Mouse (Mus musculus): ENCODE data around the gene Myt1l.

Myt1l gene

GRCm38 (mm10) chr12:29809569-29810185 is 281.5 kb downstream of the Myt1l start:
- DNase-seq (ENCODE audit: low read depth in 1 of 2, low spot score in 2 of 2) = no peak

- DNase-seq (ENCODE audit: low read depth in 1 of 2, low spot score in 2 of 2) = no peak
These were observed 287.3 kb downstream of the Myt1l start for GRCm38 (mm10) chr12:29815466-29815865.

- DNase-seq (ENCODE audit: low read depth in 1 of 2, low spot score in 2 of 2) = no peak
These were observed 287.9 kb downstream of the Myt1l start for GRCm38 (mm10) chr12:29816130-29816529.

GRCm38 (mm10) chr12:29816761-29817160 is 288.6 kb downstream of the Myt1l start:
- no peak for DNase-seq (ENCODE audit: low read depth in 1 of 2, low spot score in 2 of 2)

DNA sequence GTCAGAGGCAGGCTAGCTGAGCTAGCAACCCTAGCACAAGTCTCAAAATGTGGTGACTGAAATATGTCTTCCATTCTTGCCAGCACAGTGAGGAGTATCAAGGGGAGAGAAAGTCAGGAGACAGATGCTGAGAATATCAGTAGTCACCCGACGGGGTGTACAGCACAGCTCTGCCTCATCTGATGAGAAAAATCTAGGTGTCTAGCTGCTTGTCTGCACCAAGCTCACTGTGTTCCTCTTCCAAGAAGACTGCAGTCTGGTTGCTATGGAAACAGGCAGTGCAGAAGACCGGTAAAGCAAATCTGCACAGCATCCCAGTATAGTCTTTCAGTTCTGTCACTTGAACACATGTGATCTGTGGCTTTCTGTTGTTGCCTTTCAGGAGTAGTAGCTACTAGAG is 294.0 kb downstream of the Myt1l start:
- no peak for DNase-seq (ENCODE audit: low read depth in 1 of 2, low spot score in 2 of 2)

DNA sequence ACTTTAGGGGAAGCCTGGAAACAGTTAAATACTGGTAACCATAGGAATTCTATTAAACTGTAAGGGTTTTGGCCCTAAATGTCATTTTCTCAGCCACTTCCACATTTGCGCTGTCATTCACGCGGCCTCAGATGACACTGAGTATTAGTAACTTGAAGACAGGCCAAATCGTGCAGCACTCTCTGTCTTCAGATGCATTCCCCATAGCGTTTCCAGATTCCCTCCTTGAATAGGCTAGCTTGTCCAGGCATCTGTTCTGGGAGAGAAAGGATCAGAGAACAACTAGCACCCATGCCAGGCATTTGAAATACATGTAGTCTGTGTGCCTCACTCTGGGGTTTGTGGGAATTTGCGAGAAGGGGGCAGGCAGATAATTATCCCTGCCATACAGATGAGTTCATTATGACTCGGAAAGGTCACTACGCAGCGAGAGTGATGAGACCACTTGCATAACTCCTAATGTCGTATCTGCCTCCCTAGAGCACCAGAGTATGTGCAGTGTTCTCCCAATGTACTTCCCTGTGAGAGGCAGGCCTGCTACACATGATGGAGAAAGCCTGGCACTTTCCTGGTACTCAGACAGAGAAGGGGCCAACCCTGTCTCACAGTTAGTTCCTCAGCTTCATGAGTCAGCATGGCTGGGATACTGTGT is 295.7 kb downstream of the Myt1l start:
- DNase-seq (ENCODE audit: low read depth in 1 of 2, low spot score in 2 of 2) = no peak

- no peak for DNase-seq (ENCODE audit: low read depth in 1 of 2, low spot score in 2 of 2)
These were observed 302.4 kb downstream of the Myt1l start for GRCm38 (mm10) chr12:29830571-29830970.

DNA sequence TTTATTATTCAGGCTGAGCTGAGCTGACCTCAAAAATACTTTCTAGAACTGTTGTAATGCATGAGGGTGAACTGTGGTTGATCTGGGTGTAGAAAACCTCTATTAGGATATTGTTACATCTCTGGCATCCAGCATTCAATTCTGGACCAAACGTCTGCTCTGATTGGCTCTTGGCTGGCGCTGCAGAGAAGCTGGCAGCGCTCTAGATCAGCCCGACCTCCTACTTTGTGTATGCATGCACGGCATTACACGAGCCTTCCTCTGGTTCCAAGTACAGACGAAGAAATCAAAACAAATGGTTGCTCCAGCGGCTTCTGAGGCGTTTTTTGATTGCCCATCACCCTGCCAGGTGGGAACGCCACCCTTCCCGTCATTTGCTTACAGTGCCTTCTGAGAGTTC is 303.2 kb downstream of the Myt1l start:
- DNase-seq (ENCODE audit: low read depth in 1 of 2, low spot score in 2 of 2) = no peak

GRCm38 (mm10) chr12:29837301-29837791 is 309.2 kb downstream of the Myt1l start:
- no peak for DNase-seq (ENCODE audit: low read depth in 1 of 2, low spot score in 2 of 2)

DNA sequence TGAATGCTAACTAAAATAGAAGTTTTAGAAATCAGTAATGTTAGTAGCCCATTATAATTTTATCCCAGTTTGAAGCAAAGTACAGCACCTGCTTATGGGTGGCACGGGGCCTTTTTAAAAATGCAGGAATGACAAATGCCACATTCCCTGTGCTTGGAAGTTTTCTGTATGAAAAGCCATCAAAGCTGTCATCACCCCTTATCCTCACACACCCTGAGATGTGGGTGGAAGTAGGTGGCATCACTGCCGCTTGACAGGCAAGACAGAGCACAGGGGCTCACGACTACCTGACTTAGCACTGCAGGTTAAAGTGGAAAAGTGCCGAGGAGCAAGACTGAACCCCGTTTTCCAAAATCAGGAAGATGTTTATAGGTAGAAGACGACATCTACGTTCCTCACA is 310.2 kb downstream of the Myt1l start:
- no peak for DNase-seq (ENCODE audit: low read depth in 1 of 2, low spot score in 2 of 2)

DNA sequence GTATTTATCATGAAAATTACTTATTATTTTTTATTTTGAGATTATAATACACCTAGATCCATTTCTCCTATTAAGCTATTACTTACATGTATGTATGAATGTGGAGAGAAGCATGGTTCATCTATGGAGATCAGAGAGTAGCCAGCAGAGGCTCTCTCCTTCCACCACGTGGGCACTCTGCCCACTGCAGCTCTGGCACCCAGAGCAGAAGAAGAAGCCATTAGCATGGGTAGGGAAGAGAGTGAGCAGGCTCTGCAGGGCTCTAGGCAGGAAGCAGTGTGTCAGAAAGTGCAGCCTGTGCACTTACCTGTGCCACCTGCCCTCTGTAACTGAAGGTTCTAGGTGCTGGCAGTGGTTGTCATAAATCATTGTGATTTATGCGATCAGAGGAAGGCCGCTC is 321.8 kb downstream of the Myt1l start:
- no peak for DNase-seq (ENCODE audit: low read depth in 1 of 2, low spot score in 2 of 2)

- DNase-seq (ENCODE audit: low read depth in 1 of 2, low spot score in 2 of 2) = no peak
These were observed 326.0 kb downstream of the Myt1l start for GRCm38 (mm10) chr12:29854151-29854585.

DNA sequence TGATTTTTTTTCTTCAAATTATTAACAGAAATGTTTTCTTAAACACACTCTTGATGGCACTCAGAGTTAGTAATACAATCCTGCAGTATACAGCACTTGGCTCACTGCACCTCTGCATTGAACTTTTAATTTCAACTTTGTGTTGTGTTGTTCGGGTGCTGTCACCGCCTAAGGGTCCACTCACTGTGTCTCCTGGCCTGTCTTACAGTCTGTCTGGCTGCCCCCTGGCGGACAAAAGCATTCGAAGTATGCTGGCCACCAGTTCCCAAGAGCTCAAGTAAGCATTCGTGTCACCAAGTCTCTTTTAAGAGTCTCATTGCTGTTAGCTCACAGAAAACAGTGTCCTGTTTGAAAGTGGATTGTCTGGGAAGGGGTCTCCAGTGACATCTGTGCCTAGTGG is 326.8 kb downstream of the Myt1l start:
- DNase-seq (ENCODE audit: low read depth in 1 of 2, low spot score in 2 of 2) = no peak

GRCm38 (mm10) chr12:29860986-29861385 is 332.8 kb downstream of the Myt1l start:
- no peak for DNase-seq (ENCODE audit: low read depth in 1 of 2, low spot score in 2 of 2)

DNA sequence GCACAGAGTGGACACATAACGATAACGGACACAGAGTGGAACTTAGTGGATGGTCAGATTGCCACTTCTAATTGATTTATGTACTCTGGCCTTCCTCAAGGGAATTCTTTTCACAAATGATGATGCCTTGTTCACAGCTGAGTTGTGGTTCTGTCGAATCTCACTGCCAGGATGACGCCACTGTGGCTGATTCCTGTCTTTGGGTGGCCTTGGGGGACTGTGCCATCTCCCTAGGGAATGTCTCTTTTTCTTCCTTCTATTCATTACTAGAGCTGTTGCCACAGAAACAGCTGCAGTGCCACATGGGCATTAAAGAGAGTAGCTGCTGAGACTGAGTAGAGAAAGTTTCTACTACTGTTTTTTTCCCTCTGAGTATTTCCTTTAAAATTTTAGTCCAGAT is 340.1 kb downstream of the Myt1l start:
- DNase-seq (ENCODE audit: low read depth in 1 of 2, low spot score in 2 of 2) = no peak

GRCm38 (mm10) chr12:29868781-29869180 is 340.6 kb downstream of the Myt1l start:
- DNase-seq (ENCODE audit: low read depth in 1 of 2, low spot score in 2 of 2) = no peak

DNA sequence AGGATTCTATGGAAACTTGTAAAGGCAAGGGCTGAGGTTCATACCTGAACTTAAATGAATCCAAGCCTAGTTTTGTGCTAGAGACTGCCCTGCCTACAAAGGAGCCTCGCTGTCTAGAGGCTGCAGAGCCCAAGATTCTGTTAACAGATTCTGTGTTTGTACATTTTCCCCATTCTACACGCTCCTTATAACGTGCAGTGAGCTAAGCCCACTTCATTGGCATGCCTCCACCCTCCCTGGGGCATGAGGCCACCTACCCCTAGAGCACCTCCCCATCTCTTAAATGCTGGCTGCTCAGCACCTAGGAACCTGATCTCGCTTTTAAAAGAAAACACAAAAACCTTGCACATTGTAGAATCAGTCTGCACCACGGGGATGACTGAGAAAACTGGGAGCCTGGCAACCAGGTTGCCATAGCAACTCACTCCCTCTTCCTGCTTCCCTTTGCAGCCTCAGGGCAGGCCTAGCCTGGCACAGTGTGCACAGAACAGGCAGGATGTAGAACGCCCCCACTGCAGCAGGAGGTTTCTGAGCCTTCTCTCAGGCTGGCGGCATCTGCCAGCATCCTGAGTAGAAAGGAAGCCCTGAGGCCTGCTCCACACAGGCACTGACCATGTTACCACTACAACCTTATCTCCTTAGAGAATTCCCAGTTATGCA is 344.1 kb downstream of the Myt1l start:
- DNase-seq (ENCODE audit: low read depth in 1 of 2, low spot score in 2 of 2) = no peak

GRCm38 (mm10) chr12:29873281-29873772 is 345.1 kb downstream of the Myt1l start:
- no peak for DNase-seq (ENCODE audit: low read depth in 1 of 2, low spot score in 2 of 2)

- no peak for DNase-seq (ENCODE audit: low read depth in 1 of 2, low spot score in 2 of 2)
These were observed 349.8 kb downstream of the Myt1l start for GRCm38 (mm10) chr12:29877977-29878376.

- DNase-seq (ENCODE audit: low read depth in 1 of 2, low spot score in 2 of 2) = no peak
These were observed 354.9 kb downstream of the Myt1l start for GRCm38 (mm10) chr12:29882871-29883617.

DNA sequence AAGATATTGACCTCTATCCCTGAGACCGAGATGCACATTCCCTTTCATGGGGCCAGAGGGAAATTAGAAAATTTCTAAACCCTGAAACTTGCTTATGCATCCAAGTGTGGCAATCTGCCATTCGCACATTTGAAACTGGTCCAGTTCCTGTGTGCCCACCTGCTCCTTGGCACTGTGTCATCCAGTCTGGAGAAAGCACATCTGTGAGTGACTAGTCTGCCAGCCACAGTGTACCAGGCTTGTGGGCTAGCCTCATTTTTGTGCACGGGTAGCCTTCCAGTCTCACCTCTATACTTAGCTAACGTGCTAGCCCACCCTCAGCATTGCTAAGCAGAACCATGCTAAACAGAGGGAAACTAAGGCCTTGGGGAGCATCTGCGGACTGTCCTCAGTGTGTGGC is 356.2 kb downstream of the Myt1l start:
- DNase-seq (ENCODE audit: low read depth in 1 of 2, low spot score in 2 of 2) = no peak
